Mouse (Mus musculus) MN1 (cell line): ENCODE results near the gene Col9a1.

Experiments
- DNase-seq: peaks from one replicate; pipeline ENCODE4 v3.0.0-alpha.2; 2016; ENCODE audit warnings: low spot score

Gene Col9a1

GRCm38 (mm10) chr1:24222231-24222630 lies 44.8 kb downstream of the Col9a1 start:
- no peak for DNase-seq

GRCm38 (mm10) chr1:24222981-24223612 lies 45.7 kb downstream of the Col9a1 start:
- no peak for DNase-seq

GRCm38 (mm10) chr1:24225825-24226526 lies 48.6 kb downstream of the Col9a1 start:
- DNase-seq, result no peak

- DNase-seq, result no peak
Observed at GRCm38 (mm10) chr1:24226941-24227711, 49.7 kb downstream of the Col9a1 start.

DNA sequence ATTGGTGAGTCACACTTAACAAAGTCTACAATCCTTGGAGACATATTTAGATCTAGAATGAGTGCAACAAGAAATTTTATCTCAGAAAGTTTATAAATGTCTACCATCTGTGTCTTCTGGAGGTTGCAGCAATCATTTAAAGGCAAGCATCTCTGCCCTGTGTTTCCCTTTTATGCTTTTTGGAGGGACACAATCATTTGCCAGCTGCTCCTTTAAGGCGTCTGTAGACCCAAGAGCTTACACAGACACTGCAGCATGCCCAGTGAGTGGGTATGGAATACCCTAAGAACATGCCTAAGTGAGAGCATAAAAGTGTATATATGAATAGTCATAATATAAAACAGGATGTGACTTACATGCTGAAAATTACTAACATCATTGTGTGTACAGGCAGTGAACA lies 52.1 kb downstream of the Col9a1 start:
- no peak for DNase-seq

DNA sequence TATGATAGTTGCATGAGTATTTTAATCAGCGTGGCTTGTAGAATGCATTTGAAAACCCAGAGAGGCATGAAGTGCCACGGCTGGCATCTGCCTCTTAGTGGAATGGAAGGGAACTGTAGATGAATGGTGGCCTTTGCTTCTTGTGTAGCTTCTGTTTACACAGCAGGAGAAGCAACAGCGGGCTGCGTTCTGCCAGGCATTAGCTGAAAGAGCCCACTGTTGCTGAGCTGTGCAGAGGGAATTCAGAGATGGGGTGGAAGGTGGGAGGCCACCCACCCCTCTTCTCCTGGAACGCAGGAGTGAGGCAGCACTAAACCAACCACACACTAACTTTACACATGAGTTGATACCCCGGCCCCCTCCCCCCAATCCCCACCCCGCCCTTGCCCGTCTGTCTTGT lies 53.0 kb downstream of the Col9a1 start:
- no peak for DNase-seq

- DNase-seq, result no peak
Observed at GRCm38 (mm10) chr1:24231504-24232270, 54.3 kb downstream of the Col9a1 start.

- DNase-seq, result no peak
Observed at GRCm38 (mm10) chr1:24236330-24236729, 58.9 kb downstream of the Col9a1 start.

- DNase-seq, result no peak
Observed at GRCm38 (mm10) chr1:24240039-24240691, 62.8 kb downstream of the Col9a1 start.

DNA sequence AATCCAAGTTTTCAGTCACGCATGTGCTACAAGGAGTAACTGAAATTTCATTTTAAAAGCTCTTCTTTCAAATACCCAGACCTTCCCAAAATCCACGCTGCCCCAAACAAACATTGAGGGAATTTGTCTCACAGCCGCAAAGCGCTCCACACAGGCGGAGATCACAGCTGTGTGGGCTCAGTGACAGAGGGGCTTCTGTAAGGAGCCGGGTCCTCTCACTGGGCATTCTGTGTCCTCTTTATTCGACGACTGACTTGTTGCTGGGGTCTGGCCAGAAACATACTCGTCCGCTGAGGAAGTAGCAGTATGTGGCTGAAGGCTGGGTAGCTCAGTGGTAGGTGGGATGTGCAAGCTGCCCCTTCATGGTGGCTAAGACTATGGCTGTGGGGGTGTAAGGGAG lies 67.5 kb downstream of the Col9a1 start:
- no peak for DNase-seq

GRCm38 (mm10) chr1:24245700-24246375 lies 68.4 kb downstream of the Col9a1 start:
- DNase-seq, result no peak

DNA sequence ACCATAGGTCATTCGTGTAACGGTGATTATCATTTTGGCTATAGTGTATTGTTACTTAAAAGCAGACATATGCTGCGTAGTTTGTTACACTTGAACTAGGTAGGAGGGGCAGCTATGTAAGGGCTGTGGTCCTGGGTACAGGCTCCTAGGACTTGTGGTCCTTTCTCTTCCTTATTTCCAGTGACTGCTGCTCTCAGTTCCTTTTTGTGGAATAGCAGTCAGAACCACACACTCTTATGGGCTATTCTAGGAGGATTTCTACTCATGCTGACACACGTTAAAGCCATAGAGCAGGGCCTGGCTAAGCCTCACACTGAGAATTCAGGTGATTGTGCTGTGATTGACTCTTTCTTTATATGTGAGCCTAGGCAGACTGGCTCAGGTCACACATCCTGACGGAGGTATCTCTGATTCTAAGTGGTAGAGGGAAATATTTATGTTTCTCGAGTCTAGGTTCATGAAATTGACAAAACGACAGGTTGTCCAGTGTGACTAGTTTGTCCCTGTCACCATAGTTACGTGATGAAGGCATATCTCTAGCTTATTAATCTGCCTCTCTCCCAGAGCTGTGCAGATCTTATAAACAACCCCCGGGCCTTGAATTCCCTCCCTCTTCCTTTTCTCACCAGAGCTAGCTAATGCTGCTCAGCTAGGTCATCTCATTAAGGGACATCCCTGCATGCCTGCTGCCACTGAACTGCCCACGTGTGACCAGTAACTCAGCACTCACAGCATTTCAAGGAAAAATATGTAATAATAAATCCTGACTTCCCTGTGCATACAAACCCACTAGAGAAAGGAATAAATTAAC lies 71.1 kb downstream of the Col9a1 start:
- DNase-seq, result no peak

- DNase-seq, result peak; percentile 63
Observed at GRCm38 (mm10) chr1:24249105-24249664, 71.8 kb downstream of the Col9a1 start.

GRCm38 (mm10) chr1:24257961-24258360 lies 80.6 kb downstream of the Col9a1 start:
- DNase-seq, result no peak

GRCm38 (mm10) chr1:24259419-24259818 lies 82.0 kb downstream of the Col9a1 start:
- DNase-seq, result no peak

DNA sequence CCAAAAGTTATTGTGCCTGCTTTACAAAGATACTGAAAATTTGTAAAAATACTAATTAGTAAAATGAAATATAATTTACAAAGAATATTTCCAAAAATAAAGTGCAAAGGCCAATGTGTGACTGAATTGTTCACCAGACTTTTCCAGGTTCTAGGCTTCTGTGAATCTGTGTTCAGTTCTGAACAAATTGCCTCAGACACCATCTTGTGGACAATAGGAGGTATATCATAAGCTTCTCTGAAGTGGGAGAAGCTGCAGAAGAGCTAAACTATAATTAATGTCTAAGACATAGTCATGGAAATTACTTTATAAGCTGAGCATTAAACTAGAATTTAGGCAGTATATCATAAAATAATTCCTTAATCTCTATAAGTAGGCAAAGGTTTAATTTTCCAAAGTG lies 83.8 kb downstream of the Col9a1 start:
- no peak for DNase-seq

GRCm38 (mm10) chr1:24267022-24267421 lies 89.6 kb downstream of the Col9a1 start:
- DNase-seq, result no peak

- no peak for DNase-seq
Observed at GRCm38 (mm10) chr1:24286360-24286759, 109.0 kb downstream of the Col9a1 start.

DNA sequence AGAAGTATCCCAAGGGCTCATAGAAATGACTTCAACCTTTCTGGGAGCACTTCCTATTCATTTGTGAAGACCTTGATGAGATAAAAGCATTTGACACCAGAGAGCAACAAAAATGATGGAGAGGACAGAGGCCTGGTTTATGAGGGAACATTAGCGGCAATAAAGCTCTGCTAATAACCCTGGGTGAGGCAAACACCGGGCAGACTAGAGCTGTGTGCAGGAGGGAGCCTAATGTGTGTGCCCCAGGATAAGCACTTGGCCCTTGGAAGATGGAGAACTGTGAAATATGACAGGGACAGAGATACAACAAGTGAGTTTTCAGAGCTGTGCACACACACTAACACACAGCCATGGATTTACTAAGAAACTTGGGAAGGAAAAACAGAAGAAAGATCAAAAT lies 115.1 kb downstream of the Col9a1 start:
- DNase-seq, result no peak
